Mouse (Mus musculus) ovary, postnatal 14 days (tissue): ENCODE measurements around the gene Hdac11.
"Not testable (repeated sequence)": the region's sequence is repeated elsewhere in the genome, so short reads cannot be mapped to it uniquely, and the experiment has no call there.

ENCODE experiments used
- DNase-seq: peaks from one replicate; pipeline ENCODE4 v3.0.0; 2022; ENCODE audit warnings: low spot score

Hdac11 gene

GRCm38 (mm10) chr6:91202571-91202970, 46.1 kb downstream of the Hdac11 start:
- no peak for DNase-seq

- no peak for DNase-seq
These were observed 48.9 kb downstream of the Hdac11 start for GRCm38 (mm10) chr6:91205346-91205745.

- DNase-seq: no peak
These were observed 49.3 kb downstream of the Hdac11 start for GRCm38 (mm10) chr6:91205791-91206190.

- no peak for DNase-seq
These were observed 51.0 kb downstream of the Hdac11 start for GRCm38 (mm10) chr6:91207491-91207890.

- DNase-seq: no peak
These were observed 53.3 kb downstream of the Hdac11 start for GRCm38 (mm10) chr6:91209780-91210179.

GRCm38 (mm10) chr6:91210852-91211251, 54.4 kb downstream of the Hdac11 start:
- no peak for DNase-seq

- not testable (repeated sequence) for DNase-seq
These were observed 55.7 kb downstream of the Hdac11 start, which contains the start of gene Fbln2 for GRCm38 (mm10) chr6:91212155-91212554. Fbln2 (plus strand) TSS chr6:91212455.

- peak; percentile 36 for DNase-seq
These were observed 56.1 kb downstream of the Hdac11 start for GRCm38 (mm10) chr6:91212571-91212970.

- DNase-seq: no peak
These were observed 57.1 kb downstream of the Hdac11 start for GRCm38 (mm10) chr6:91213287-91214218.

- no peak for DNase-seq
These were observed 59.0 kb downstream of the Hdac11 start for GRCm38 (mm10) chr6:91215454-91215853.

GRCm38 (mm10) chr6:91218445-91218844, 62.0 kb downstream of the Hdac11 start:
- DNase-seq: no peak

- no peak for DNase-seq
These were observed 62.4 kb downstream of the Hdac11 start for GRCm38 (mm10) chr6:91218871-91219270.

- no peak for DNase-seq
These were observed 63.6 kb downstream of the Hdac11 start for GRCm38 (mm10) chr6:91220062-91220461.

GRCm38 (mm10) chr6:91221094-91221493, 64.6 kb downstream of the Hdac11 start:
- DNase-seq: peak; percentile 48

- DNase-seq: no peak
These were observed 66.4 kb downstream of the Hdac11 start for GRCm38 (mm10) chr6:91222694-91223346.
